Mouse (Mus musculus) hindbrain, embryonic 12.5 days (tissue): ENCODE measurements at regions not wholly inside any gene's neighbourhood (a gene's known extent, or its start where the extent isn't known, plus 50 kb on each side); places are given as distances from the start of the nearest gene placed in this dataset.

Experiments
- ATAC-seq: fragments of 200-750 bp; cut with Nextera tagmentation; 2 replicates; pipeline ENCODE4 v1.8.0; 2017; ENCODE audit warnings: moderate TSS enrichment; ENCODE audit not compliant: low FRiP score
- H3K27ac ChIP-seq: fragments of 300-500 bp; sonication (generic); 2 replicates; pipeline ENCODE4 v1.5.1; 2016; ENCODE audit warnings: mild to moderate bottlenecking
- H3K27me3 ChIP-seq: fragments of 300-500 bp; sonication (generic); 2 replicates; pipeline ENCODE4 v1.6.1; 2016; ENCODE audit warnings: mild to moderate bottlenecking
- H3K36me3 ChIP-seq: fragments of 300-500 bp; sonication (generic); 2 replicates; pipeline ENCODE4 v1.6.1; 2016; ENCODE audit warnings: mild to moderate bottlenecking
- H3K4me1 ChIP-seq: fragments of 300-500 bp; sonication (generic); 2 replicates; pipeline ENCODE4 v1.6.1; 2016
- H3K4me2 ChIP-seq: fragments of 300-500 bp; sonication (generic); replicated peaks from 2 replicates; pipeline ENCODE4 v1.6.1; 2016; ENCODE audit warnings: mild to moderate bottlenecking
- H3K4me3 ChIP-seq: fragments of 300-500 bp; sonication (generic); 2 replicates; pipeline ENCODE4 v1.5.1; 2016; ENCODE audit warnings: mild to moderate bottlenecking
- H3K9ac ChIP-seq: fragments of 300-500 bp; sonication (generic); 2 replicates; pipeline ENCODE4 v1.6.1; 2016; ENCODE audit warnings: mild to moderate bottlenecking, moderate library complexity
- H3K9me3 ChIP-seq: fragments of 300-500 bp; sonication (generic); replicated peaks from 2 replicates; pipeline ENCODE4 v1.6.1; 2016; ENCODE audit warnings: mild to moderate bottlenecking
- WGBS: fragments of 180-500 bp; shearing (Covaris S2); methylation state at CpG from one replicate; pipeline ENCODE4 v1.1.7; 2016; 5-methylcytosine and 5-hydroxymethylcytosine counted together

- Histone ChIP-seq H3K27ac (no peak overlapping the region), H3K4me1 (peaks cover 18% of the 10 kb centered on the region), H3K36me3 (no peaks in the 10 kb centered on the region), H3K27me3 (peaks cover 9% of the 10 kb centered on the region; the same call in 1 of the 2 replicates), H3K4me3 (no peak overlapping the region), H3K9ac (no peak overlapping the region), H3K4me2 (no peak overlapping the region), H3K9me3 (no peaks in the 10 kb centered on the region)
- ATAC-seq: no peak
- 11% methylated on average over 13 of the region's 13 CpGs for WGBS
These were observed 77.5 kb upstream of the A530016L24Rik start for GRCm38 (mm10) chr12:112411612-112412350.

- no peak for ATAC-seq
- H3K4me3 ChIP-seq: no peak overlapping the region
- peaks cover 9% of the 10 kb centered on the region; the same call in 1 of the 2 replicates for H3K27me3 ChIP-seq
- no peak overlapping the region for H3K4me2 ChIP-seq
- H3K27ac ChIP-seq: no peak overlapping the region
- H3K4me1 ChIP-seq: peaks cover 18% of the 10 kb centered on the region
- no peaks in the 10 kb centered on the region for H3K9me3 ChIP-seq
- no peak overlapping the region for H3K9ac ChIP-seq
- 45% methylated on average over 2 of the region's 2 CpGs for WGBS
- H3K36me3 ChIP-seq: no peaks in the 10 kb centered on the region
These were observed 76.9 kb upstream of the A530016L24Rik start for GRCm38 (mm10) chr12:112412351-112412697.

GRCm38 (mm10) chr12:112415926-112416473 is 73.2 kb upstream of the A530016L24Rik start:
- no peak for ATAC-seq
- Histone ChIP-seq H3K4me1 (peaks cover 10% of the 10 kb centered on the region), H3K9me3 (no peaks in the 10 kb centered on the region), H3K9ac (no peak overlapping the region), H3K27ac (no peak overlapping the region), H3K4me3 (no peak overlapping the region), H3K4me2 (no peak overlapping the region), H3K27me3 (no peaks in the 10 kb centered on the region; the same call in 1 of the 2 replicates), H3K36me3 (no peaks in the 10 kb centered on the region)
- 84% methylated on average over 18 of the region's 18 CpGs for WGBS

- WGBS: 88% methylated on average over 13 of the region's 13 CpGs
- no peak overlapping the region for H3K27ac ChIP-seq
- no peak for ATAC-seq
- no peak overlapping the region for H3K4me2 ChIP-seq
- no peaks in the 10 kb centered on the region for H3K36me3 ChIP-seq
- peaks cover 5% of the 10 kb centered on the region for H3K4me1 ChIP-seq
- no peak overlapping the region for H3K4me3 ChIP-seq
- no peak overlapping the region for H3K9ac ChIP-seq
- H3K9me3 ChIP-seq: no peaks in the 10 kb centered on the region; the same call in 1 of the 2 replicates
- no peaks in the 10 kb centered on the region for H3K27me3 ChIP-seq
These were observed 72.7 kb upstream of the A530016L24Rik start for GRCm38 (mm10) chr12:112416537-112416936.

DNA sequence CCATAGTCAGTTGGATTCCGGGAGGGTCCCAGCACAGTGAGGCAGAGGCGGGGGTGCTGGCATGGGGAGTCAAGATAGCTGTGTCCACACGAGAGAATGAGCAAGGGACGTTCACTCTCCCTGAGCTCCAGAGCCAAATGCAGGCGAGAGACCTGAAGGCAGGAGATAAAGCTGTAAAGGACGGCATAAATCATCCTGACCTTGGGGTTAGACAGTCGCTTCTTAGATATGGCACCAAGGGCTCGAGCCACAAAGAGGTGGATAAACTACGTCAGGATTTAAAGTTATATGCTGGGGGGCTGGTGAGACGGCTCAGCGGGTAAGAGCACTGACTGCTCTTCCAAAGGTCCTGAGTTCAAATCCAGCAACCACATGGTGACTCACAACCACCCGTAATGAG is 70.6 kb upstream of the A530016L24Rik start:
- no peaks in the 10 kb centered on the region; the same call in 1 of the 2 replicates for H3K9me3 ChIP-seq
- H3K27me3 ChIP-seq: peaks cover 3% of the 10 kb centered on the region; the same call in 1 of the 2 replicates
- H3K4me3 ChIP-seq: no peak overlapping the region
- no peak overlapping the region for H3K9ac ChIP-seq
- no peak overlapping the region for H3K4me2 ChIP-seq
- H3K36me3 ChIP-seq: no peaks in the 10 kb centered on the region
- no peak for ATAC-seq
- WGBS: 82% methylated on average over 12 of the region's 12 CpGs
- H3K27ac ChIP-seq: no peak overlapping the region
- no peaks in the 10 kb centered on the region for H3K4me1 ChIP-seq

DNA sequence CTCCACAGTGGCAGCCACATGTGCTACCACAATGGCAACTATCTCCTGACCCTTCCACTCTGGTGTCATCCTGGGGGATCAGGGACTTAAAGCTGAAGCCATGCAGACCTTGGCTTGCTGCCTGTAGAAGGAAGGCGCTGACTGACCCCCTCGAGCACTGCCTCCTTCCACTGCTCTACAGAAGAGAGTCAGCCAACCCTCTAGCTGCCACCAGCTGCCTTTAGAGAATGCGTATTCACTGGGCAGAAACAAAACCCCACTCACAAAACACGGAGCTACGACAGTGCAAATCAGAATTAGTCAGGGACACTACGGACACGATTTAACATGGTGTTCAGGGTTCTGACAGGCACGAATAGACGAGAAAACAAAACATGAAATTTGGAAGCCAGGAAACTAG is 67.1 kb upstream of the A530016L24Rik start:
- H3K9ac ChIP-seq: no peak overlapping the region
- no peak overlapping the region for H3K27ac ChIP-seq
- H3K9me3 ChIP-seq: no peaks in the 10 kb centered on the region; the same call in 1 of the 2 replicates
- WGBS: 49% methylated on average over 9 of the region's 9 CpGs
- H3K4me3 ChIP-seq: no peak overlapping the region
- ATAC-seq: no peak
- H3K4me2 ChIP-seq: no peak overlapping the region
- H3K4me1 ChIP-seq: no peaks in the 10 kb centered on the region
- H3K36me3 ChIP-seq: no peaks in the 10 kb centered on the region
- peaks cover 9% of the 10 kb centered on the region for H3K27me3 ChIP-seq

DNA sequence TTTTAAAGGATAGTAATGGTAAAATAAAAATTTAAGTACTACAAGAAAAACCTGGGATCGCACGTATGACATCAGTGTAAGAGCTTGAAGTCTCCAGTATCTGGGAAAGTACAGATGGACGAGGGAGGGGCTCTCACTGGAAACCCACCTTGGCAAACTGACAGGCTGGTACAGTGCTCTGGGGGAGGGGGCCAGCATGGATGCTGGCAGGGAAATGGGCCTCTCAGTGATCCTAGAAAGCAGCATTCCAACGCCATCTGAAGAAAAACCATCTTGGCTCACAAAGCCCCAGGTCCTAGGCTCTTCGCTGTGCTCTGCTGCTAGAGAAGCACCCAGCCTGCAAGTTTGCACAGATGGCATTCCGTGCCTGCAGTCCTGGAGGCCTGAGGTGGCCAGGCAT is 65.1 kb upstream of the A530016L24Rik start:
- H3K9ac ChIP-seq: no peak overlapping the region
- no peak for ATAC-seq
- H3K27ac ChIP-seq: no peak overlapping the region
- H3K4me3 ChIP-seq: no peak overlapping the region
- H3K9me3 ChIP-seq: no peaks in the 10 kb centered on the region; the same call in 1 of the 2 replicates
- peaks cover 4% of the 10 kb centered on the region; the same call in 1 of the 2 replicates for H3K4me1 ChIP-seq
- WGBS: 93% methylated on average over 6 of the region's 6 CpGs
- no peaks in the 10 kb centered on the region for H3K36me3 ChIP-seq
- peaks cover 14% of the 10 kb centered on the region for H3K27me3 ChIP-seq
- H3K4me2 ChIP-seq: no peak overlapping the region

DNA sequence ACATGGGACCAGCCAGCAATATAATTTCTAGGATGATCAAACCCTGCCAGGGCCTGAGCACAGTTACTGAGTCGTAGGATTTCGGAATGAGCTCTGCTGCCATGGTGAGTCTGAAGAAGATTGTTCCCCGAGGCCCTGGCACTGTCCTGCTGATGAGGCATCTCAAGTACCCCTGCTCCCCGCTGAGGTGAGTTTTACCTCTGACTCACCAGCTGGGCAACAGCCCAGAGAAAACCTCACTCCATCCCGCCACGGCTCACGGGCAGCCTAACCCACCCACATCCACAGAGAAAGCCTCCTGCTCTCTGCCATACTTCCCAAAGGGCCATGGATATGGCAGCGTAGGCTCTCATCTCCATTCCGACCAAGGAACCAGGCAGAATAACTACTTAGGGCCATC is 62.6 kb upstream of the A530016L24Rik start:
- ATAC-seq: 0 out of 2 replicates have a peak, but pooled peaks have one; percentile 2
- H3K4me1 ChIP-seq: peaks cover 17% of the 10 kb centered on the region
- 77% methylated on average over 9 of the region's 9 CpGs for WGBS

DNA sequence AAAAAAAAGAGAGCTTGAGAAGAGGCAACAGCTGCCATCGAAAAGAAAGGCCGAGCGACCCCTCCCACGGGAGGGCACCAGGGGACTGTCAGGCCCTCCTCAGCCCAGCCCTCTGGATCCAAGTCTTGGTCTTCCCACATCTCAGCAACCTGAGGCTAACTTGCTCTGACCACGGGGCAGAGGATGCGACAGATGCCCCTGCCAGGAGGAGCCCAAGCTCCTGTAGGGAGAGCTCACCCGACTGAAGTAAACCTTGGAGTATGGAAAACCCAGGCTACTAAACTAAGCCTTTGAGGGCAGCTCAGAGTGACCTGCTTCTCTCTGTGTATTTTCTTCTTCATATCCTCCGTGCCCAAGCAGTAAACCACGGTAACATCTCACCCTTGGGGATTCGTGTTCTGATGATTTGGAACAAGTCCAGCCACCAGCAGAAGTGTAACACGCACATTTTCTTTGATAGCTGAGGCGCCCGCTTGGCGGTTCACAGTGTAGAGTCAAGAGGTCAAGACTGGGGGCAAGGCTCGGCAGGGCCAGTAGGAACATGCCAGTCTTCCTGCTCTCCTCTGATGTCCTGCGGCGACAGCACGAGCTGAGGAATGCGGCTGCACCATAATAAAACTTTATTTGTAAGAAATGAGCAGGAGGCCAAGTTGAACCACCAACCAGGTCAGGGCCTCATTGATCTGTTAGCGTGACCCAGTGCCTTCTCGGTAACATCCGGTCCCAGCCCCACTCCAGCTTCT is 59.0 kb upstream of the A530016L24Rik start:
- H3K4me2 ChIP-seq: no peak overlapping the region
- H3K27me3 ChIP-seq: peaks cover 36% of the 10 kb centered on the region
- no peak overlapping the region for H3K9ac ChIP-seq
- WGBS: 39% methylated on average over 22 of the region's 22 CpGs
- no peak overlapping the region for H3K27ac ChIP-seq
- H3K36me3 ChIP-seq: no peaks in the 10 kb centered on the region
- H3K4me3 ChIP-seq: no peak overlapping the region
- peaks cover 40% of the 10 kb centered on the region for H3K4me1 ChIP-seq
- H3K9me3 ChIP-seq: no peaks in the 10 kb centered on the region
- ATAC-seq: no peak

More for the DNA sequence above, 62.6 kb upstream of the A530016L24Rik start:
- H3K27ac ChIP-seq: no peak overlapping the region
- H3K27me3 ChIP-seq: peaks cover 23% of the 10 kb centered on the region
- H3K36me3 ChIP-seq: no peaks in the 10 kb centered on the region
- H3K9me3 ChIP-seq: no peaks in the 10 kb centered on the region
- no peak overlapping the region for H3K9ac ChIP-seq
- no peak overlapping the region for H3K4me3 ChIP-seq
- H3K4me2 ChIP-seq: no peak overlapping the region

GRCm38 (mm10) chr12:112433315-112433714 is 55.9 kb upstream of the A530016L24Rik start:
- Histone ChIP-seq H3K4me3 (no peak overlapping the region), H3K4me2 (no peak overlapping the region), H3K27me3 (peaks cover 42% of the 10 kb centered on the region), H3K27ac (no peak overlapping the region), H3K4me1 (peaks cover 46% of the 10 kb centered on the region), H3K36me3 (no peaks in the 10 kb centered on the region), H3K9me3 (no peaks in the 10 kb centered on the region), H3K9ac (no peak overlapping the region)
- ATAC-seq: no peak
- WGBS: 13% methylated on average over 12 of the region's 12 CpGs

GRCm38 (mm10) chr12:112434673-112435294 is 54.5 kb upstream of the A530016L24Rik start:
- Histone ChIP-seq H3K4me1 (peaks cover 38% of the 10 kb centered on the region), H3K4me2 (no peak overlapping the region), H3K27me3 (peaks cover 38% of the 10 kb centered on the region), H3K27ac (peak overlapping the region; percentile 66), H3K9ac (no peak overlapping the region), H3K36me3 (no peaks in the 10 kb centered on the region), H3K9me3 (no peaks in the 10 kb centered on the region), H3K4me3 (no peak overlapping the region)
- peak; percentile 36; the same call in 1 of the 2 replicates for ATAC-seq
- 54% methylated on average over 3 of the region's 3 CpGs for WGBS
